Mouse (Mus musculus): ENCODE data around the gene Stat5b.

The Stat5b gene

DNA sequence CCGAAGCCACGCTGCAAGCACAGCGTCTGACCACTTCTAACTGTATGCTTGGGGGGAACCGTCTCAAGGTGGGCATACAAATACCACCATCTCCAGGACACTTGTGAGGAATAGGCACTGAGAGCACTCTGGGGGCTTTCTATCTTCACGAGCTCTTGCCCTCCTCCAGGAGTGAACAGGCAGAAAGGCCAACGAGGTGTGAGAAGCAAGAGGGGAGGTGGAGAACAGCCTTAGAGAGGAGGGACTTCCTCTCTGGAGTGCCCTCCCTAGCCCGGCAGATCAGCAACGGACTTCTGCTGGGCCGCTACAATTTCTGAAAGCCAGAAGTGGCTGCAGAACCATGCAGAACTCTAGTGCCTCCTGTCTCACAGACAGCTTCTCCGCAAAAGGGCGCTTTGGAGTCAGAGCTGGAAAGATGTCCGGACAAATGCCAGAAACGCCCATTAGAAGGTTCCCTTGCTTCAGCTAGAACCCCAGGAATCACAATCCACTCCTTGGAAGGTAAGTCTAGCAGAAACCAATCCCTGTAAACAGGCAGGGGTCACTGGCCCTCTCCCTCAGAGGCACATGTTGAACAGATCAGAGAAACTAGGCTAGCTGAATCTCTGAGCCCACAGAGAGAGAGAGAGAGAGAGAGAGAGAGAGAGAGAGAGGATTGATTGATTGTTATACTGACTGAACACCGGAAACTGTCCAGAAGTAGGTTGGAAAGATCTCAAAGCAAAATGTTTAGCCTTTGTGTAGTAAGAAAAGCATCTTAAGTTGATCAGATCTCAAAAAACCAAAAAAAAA, 114.4 kb downstream of the Stat5b start:
- DNase-seq (ENCODE audit: low spot score) = no peak

DNA sequence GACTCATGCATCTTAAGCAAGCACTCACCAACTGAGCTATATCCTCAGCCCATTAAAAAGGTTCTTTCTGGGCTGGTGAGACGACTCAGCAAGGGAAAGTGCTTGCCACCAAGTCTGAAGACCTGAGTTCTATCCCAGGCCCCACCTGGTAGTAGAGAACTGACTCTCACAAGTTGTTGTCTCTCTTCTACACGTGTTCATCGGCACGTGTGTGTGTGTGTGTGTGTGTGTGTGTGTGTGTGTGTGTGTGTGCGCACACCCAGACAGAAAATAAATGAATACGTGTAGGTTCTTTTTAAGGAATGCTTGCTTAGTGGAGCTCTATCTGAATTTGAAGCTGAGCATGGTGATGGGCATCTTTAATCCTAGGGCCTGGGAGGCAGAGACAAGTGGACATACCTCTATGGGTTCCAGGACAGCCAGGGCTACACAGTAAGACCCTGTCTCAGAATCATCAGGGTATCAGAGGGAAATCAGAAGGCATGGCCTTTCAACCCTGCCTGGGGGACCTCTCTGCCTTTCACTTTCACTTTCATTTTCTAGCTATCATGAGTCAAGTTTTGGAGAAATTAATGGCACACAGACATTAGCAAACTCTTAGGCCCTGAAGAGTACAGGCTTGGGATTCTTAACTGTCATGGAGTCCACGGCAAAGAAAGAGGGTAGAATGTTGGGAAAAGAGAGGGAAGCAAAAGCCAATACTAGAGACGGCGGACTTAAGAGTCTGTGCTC, 115.2 kb downstream of the Stat5b start:
- no peak for DNase-seq (ENCODE audit: low spot score)

Measured in urinary bladder, postnatal 14 days (tissue).